Mouse (Mus musculus): ENCODE data around the gene Cpd. TPM values are rescaled to one million over a fixed set of nuclear protein-coding genes. Genes with fewer than 3 reads are reported as not detected.

Gene Cpd
- polyA plus RNA-seq, 1 experiment from 2014 or later: 16.0 TPM

- no peak overlapping the region for H3K9ac ChIP-seq (ENCODE audit: low read depth, low read length)
- no peaks in the 10 kb centered on the region for H3K36me3 ChIP-seq (ENCODE audit: control insufficient read depth, insufficient read depth, low read length)
- no peak overlapping the region for H3K27ac ChIP-seq (ENCODE audit: low read depth, low read length)
- no peaks in the 10 kb centered on the region for H3K27me3 ChIP-seq (ENCODE audit: control insufficient read depth, insufficient read depth, low read length)
- no peak overlapping the region for H3K4me2 ChIP-seq (replicated peaks; ENCODE audit: low read depth, low read length)
- H3K4me1 ChIP-seq (replicated peaks; ENCODE audit: control insufficient read depth, insufficient read depth, low read length): no peaks in the 10 kb centered on the region
- DNase-seq (ENCODE audit: low spot score) (no peak), ATAC-seq (ENCODE audit: low FRiP score) (no peak)
- 86% methylated on average over 5 of the region's 5 CpGs for WGBS
- no peaks in the 10 kb centered on the region for H3K9me3 ChIP-seq (ENCODE audit: control insufficient read depth, low read length)
- H3K4me3 ChIP-seq (ENCODE audit: low read depth, low read length): no peak overlapping the region
These were observed 33.0 kb upstream of the Cpd start for GRCm38 (mm10) chr11:76879816-76880215.

DNA sequence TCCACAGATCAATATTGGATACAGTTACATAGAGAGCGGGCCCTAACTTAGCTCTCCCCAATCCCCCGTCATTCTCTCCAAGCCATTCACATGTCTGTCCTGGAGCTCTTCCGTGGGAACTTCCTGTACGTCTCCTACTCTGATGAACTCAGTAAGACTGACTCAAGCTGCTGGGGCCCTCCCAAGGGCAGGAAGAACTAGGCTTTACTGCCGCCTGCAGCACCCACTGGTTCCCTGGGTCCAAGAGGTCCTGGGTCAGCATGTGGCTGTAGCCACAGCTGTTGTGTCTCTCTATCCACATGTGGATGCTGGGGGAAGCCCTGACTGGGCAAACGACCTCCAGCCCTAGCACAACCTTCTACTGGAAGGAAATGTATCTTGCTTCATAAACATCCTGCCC lies 27.9 kb upstream of the Cpd start:
- DNase-seq (ENCODE audit: low spot score): no peak
- H3K27me3 ChIP-seq (ENCODE audit: control insufficient read depth, insufficient read depth, low read length): no peaks in the 10 kb centered on the region
- no peak overlapping the region for H3K4me2 ChIP-seq (replicated peaks; ENCODE audit: low read depth, low read length)
- H3K4me1 ChIP-seq (replicated peaks; ENCODE audit: control insufficient read depth, insufficient read depth, low read length): no peaks in the 10 kb centered on the region
- 81% methylated on average over 6 of the region's 6 CpGs for WGBS
- H3K27ac ChIP-seq (ENCODE audit: low read depth, low read length): no peak overlapping the region
- no peak overlapping the region for H3K4me3 ChIP-seq (ENCODE audit: low read depth, low read length)
- no peak overlapping the region for H3K9ac ChIP-seq (ENCODE audit: low read depth, low read length)
- no peak for ATAC-seq (ENCODE audit: low FRiP score)
- H3K9me3 ChIP-seq (ENCODE audit: control insufficient read depth, low read length): no peaks in the 10 kb centered on the region
- H3K36me3 ChIP-seq (ENCODE audit: control insufficient read depth, insufficient read depth, low read length): no peaks in the 10 kb centered on the region

DNA sequence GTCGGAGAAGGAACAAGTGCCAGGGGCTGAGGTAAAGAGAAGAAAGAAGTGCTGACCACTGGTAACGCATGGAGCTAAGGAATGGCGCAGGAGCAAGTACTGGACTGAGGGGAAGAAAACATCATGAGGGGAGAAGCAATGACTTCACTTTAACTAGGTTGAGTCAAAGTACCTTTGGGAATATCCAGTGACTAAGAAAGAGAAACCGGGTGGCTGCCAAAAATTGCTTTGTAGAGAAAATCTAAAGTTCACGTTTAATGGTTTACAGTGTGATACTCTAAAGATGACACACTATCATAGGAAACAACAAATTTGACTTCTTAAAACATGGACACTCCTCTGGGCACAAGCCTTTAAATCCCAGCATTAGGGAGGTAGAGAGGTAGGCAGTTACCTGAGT lies 27.0 kb upstream of the Cpd start:
- DNase-seq (ENCODE audit: low spot score): no peak
- no peak overlapping the region for H3K27ac ChIP-seq (ENCODE audit: low read depth, low read length)
- whole genome bisulfite sequencing: 89% methylated on average over 5 of the region's 5 CpGs

GRCm38 (mm10) chr11:76872556-76873234 lies 25.9 kb upstream of the Cpd start:
- ATAC-seq (ENCODE audit: low FRiP score) (no peak), DNase-seq (ENCODE audit: low spot score) (no peak)
- Histone ChIP-seq H3K27me3 (ENCODE audit: control insufficient read depth, insufficient read depth, low read length) (no peaks in the 10 kb centered on the region), H3K4me2 (replicated peaks; ENCODE audit: low read depth, low read length) (no peak overlapping the region), H3K9ac (ENCODE audit: low read depth, low read length) (no peak overlapping the region), H3K36me3 (ENCODE audit: control insufficient read depth, insufficient read depth, low read length) (no peaks in the 10 kb centered on the region), H3K9me3 (ENCODE audit: control insufficient read depth, low read length) (no peaks in the 10 kb centered on the region), H3K4me3 (ENCODE audit: low read depth, low read length) (no peak overlapping the region), H3K27ac (ENCODE audit: low read depth, low read length) (no peak overlapping the region), H3K4me1 (replicated peaks; ENCODE audit: control insufficient read depth, insufficient read depth, low read length) (no peaks in the 10 kb centered on the region)
- 71% methylated on average over 11 of the region's 11 CpGs for WGBS

More for the DNA sequence above, 27.0 kb upstream of the Cpd start:
- Histone ChIP-seq H3K9ac (ENCODE audit: low read depth, low read length) (no peak overlapping the region), H3K27me3 (ENCODE audit: control insufficient read depth, insufficient read depth, low read length) (no peaks in the 10 kb centered on the region), H3K9me3 (ENCODE audit: control insufficient read depth, low read length) (no peaks in the 10 kb centered on the region), H3K4me1 (replicated peaks; ENCODE audit: control insufficient read depth, insufficient read depth, low read length) (no peaks in the 10 kb centered on the region), H3K36me3 (ENCODE audit: control insufficient read depth, insufficient read depth, low read length) (no peaks in the 10 kb centered on the region), H3K4me2 (replicated peaks; ENCODE audit: low read depth, low read length) (no peak overlapping the region), H3K4me3 (ENCODE audit: low read depth, low read length) (no peak overlapping the region)
- ATAC-seq (ENCODE audit: low FRiP score): no peak

GRCm38 (mm10) chr11:76861185-76861584 lies 14.4 kb upstream of the Cpd start:
- no peaks in the 10 kb centered on the region for H3K27me3 ChIP-seq (ENCODE audit: control insufficient read depth, insufficient read depth, low read length)
- H3K4me1 ChIP-seq (replicated peaks; ENCODE audit: control insufficient read depth, insufficient read depth, low read length): no peaks in the 10 kb centered on the region
- no peak for DNase-seq (ENCODE audit: low spot score)
- H3K4me3 ChIP-seq (ENCODE audit: low read depth, low read length): no peak overlapping the region
- no peaks in the 10 kb centered on the region for H3K9me3 ChIP-seq (ENCODE audit: control insufficient read depth, low read length)
- H3K4me2 ChIP-seq (replicated peaks; ENCODE audit: low read depth, low read length): no peak overlapping the region
- no peak overlapping the region for H3K9ac ChIP-seq (ENCODE audit: low read depth, low read length)
- ATAC-seq (ENCODE audit: low FRiP score): no peak
- no peak overlapping the region for H3K27ac ChIP-seq (ENCODE audit: low read depth, low read length)
- WGBS: 94% methylated on average over 3 of the region's 3 CpGs
- no peaks in the 10 kb centered on the region for H3K36me3 ChIP-seq (ENCODE audit: control insufficient read depth, insufficient read depth, low read length)

- H3K27ac ChIP-seq (ENCODE audit: low read depth, low read length): no peak overlapping the region
- H3K9ac ChIP-seq (ENCODE audit: low read depth, low read length): no peak overlapping the region
- 71% methylated on average over 5 of the region's 5 CpGs for WGBS
- no peaks in the 10 kb centered on the region for H3K9me3 ChIP-seq (ENCODE audit: control insufficient read depth, low read length)
- no peaks in the 10 kb centered on the region for H3K4me1 ChIP-seq (replicated peaks; ENCODE audit: control insufficient read depth, insufficient read depth, low read length)
- no peaks in the 10 kb centered on the region for H3K27me3 ChIP-seq (ENCODE audit: control insufficient read depth, insufficient read depth, low read length)
- DNase-seq (ENCODE audit: low spot score): no peak
- no peaks in the 10 kb centered on the region for H3K36me3 ChIP-seq (ENCODE audit: control insufficient read depth, insufficient read depth, low read length)
- no peak overlapping the region for H3K4me2 ChIP-seq (replicated peaks; ENCODE audit: low read depth, low read length)
- ATAC-seq (ENCODE audit: low FRiP score): no peak
- no peak overlapping the region for H3K4me3 ChIP-seq (ENCODE audit: low read depth, low read length)
These were observed 12.4 kb upstream of the Cpd start for GRCm38 (mm10) chr11:76859261-76859660.

GRCm38 (mm10) chr11:76858781-76859180 lies 12.0 kb upstream of the Cpd start:
- ATAC-seq (ENCODE audit: low FRiP score) (no peak), DNase-seq (ENCODE audit: low spot score) (no peak)
- WGBS: 81% methylated on average over 5 of the region's 5 CpGs
- Histone ChIP-seq H3K9ac (ENCODE audit: low read depth, low read length) (no peak overlapping the region), H3K4me1 (replicated peaks; ENCODE audit: control insufficient read depth, insufficient read depth, low read length) (no peaks in the 10 kb centered on the region), H3K27me3 (ENCODE audit: control insufficient read depth, insufficient read depth, low read length) (no peaks in the 10 kb centered on the region), H3K4me3 (ENCODE audit: low read depth, low read length) (no peak overlapping the region), H3K36me3 (ENCODE audit: control insufficient read depth, insufficient read depth, low read length) (no peaks in the 10 kb centered on the region), H3K4me2 (replicated peaks; ENCODE audit: low read depth, low read length) (no peak overlapping the region), H3K27ac (ENCODE audit: low read depth, low read length) (no peak overlapping the region), H3K9me3 (ENCODE audit: control insufficient read depth, low read length) (no peaks in the 10 kb centered on the region)

DNA sequence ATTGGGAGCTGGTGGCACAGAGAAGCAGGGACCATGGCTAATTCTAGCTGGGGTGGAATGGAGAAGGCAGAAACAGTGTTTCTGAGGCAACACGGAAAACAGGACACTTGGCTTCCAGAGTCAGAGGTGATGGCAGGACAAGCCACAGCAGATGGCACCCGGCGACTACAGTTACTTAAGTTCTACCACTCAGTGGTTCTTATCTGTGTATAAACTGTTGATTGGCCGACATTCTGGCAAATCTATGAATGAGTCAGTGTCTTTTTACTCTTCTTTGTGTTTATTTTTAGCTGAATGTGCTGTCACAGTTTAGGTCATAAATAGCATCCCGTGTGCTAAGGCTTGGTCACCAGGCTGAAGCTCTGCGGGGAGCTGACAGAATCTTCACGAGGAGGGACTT lies 10.3 kb upstream of the Cpd start:
- H3K9ac ChIP-seq (ENCODE audit: low read depth, low read length): no peak overlapping the region
- ATAC-seq (ENCODE audit: low FRiP score) (no peak), DNase-seq (ENCODE audit: low spot score) (no peak)
- no peaks in the 10 kb centered on the region for H3K9me3 ChIP-seq (ENCODE audit: control insufficient read depth, low read length)
- H3K36me3 ChIP-seq (ENCODE audit: control insufficient read depth, insufficient read depth, low read length): no peaks in the 10 kb centered on the region
- no peaks in the 10 kb centered on the region for H3K27me3 ChIP-seq (ENCODE audit: control insufficient read depth, insufficient read depth, low read length)
- H3K4me2 ChIP-seq (replicated peaks; ENCODE audit: low read depth, low read length): no peak overlapping the region
- H3K27ac ChIP-seq (ENCODE audit: low read depth, low read length): no peak overlapping the region
- 88% methylated on average over 7 of the region's 7 CpGs for WGBS
- no peak overlapping the region for H3K4me3 ChIP-seq (ENCODE audit: low read depth, low read length)
- no peaks in the 10 kb centered on the region for H3K4me1 ChIP-seq (replicated peaks; ENCODE audit: control insufficient read depth, insufficient read depth, low read length)

- Histone ChIP-seq H3K4me3 (ENCODE audit: low read depth, low read length) (no peak overlapping the region), H3K9me3 (ENCODE audit: control insufficient read depth, low read length) (no peaks in the 10 kb centered on the region), H3K36me3 (ENCODE audit: control insufficient read depth, insufficient read depth, low read length) (no peaks in the 10 kb centered on the region), H3K27ac (ENCODE audit: low read depth, low read length) (no peak overlapping the region), H3K27me3 (ENCODE audit: control insufficient read depth, insufficient read depth, low read length) (no peaks in the 10 kb centered on the region), H3K9ac (ENCODE audit: low read depth, low read length) (no peak overlapping the region), H3K4me1 (replicated peaks; ENCODE audit: control insufficient read depth, insufficient read depth, low read length) (no peaks in the 10 kb centered on the region), H3K4me2 (replicated peaks; ENCODE audit: low read depth, low read length) (no peak overlapping the region)
- WGBS: 85% methylated on average over 2 of the region's 2 CpGs
- DNase-seq (ENCODE audit: low spot score): no peak
- no peak for ATAC-seq (ENCODE audit: low FRiP score)
These were observed 9.8 kb upstream of the Cpd start for GRCm38 (mm10) chr11:76856601-76857000.

Data from hindbrain, embryonic 11.5 days (tissue).